Mouse (Mus musculus): ENCODE results near the gene Zfp14. TPM values are rescaled to one million over a fixed set of nuclear protein-coding genes. Genes with fewer than 3 reads are reported as not detected.

Zfp14 gene
- total RNA-seq, 2 experiments from 2014 or later = 3.5 to 4.1 TPM

GRCm38 (mm10) chr7:30030677-30031076 is 20.5 kb downstream of the Zfp14 start:
- DNase-seq (ENCODE audit: low spot score in 2 of 2) = no peak

GRCm38 (mm10) chr7:30028572-30028971 is 22.6 kb downstream of the Zfp14 start:
- DNase-seq (ENCODE audit: low spot score in 2 of 2) = no peak

GRCm38 (mm10) chr7:30027331-30027730 is 23.8 kb downstream of the Zfp14 start:
- DNase-seq (ENCODE audit: low spot score in 2 of 2) = no peak

- no peak for DNase-seq (ENCODE audit: low spot score in 2 of 2)
Observed at GRCm38 (mm10) chr7:30025358-30025757, 25.8 kb downstream of the Zfp14 start.

GRCm38 (mm10) chr7:30023800-30024199 is 27.4 kb downstream of the Zfp14 start:
- no peak for DNase-seq (ENCODE audit: low spot score in 2 of 2)

GRCm38 (mm10) chr7:30023324-30023723 is 27.9 kb downstream of the Zfp14 start:
- no peak for DNase-seq (ENCODE audit: low spot score in 2 of 2)

- no peak for DNase-seq (ENCODE audit: low spot score in 2 of 2)
Observed at GRCm38 (mm10) chr7:30019543-30019942, 31.6 kb downstream of the Zfp14 start.

- DNase-seq (ENCODE audit: low spot score in 2 of 2) = no peak
Observed at GRCm38 (mm10) chr7:30017226-30017625, 34.0 kb downstream of the Zfp14 start.

- DNase-seq (ENCODE audit: low spot score in 2 of 2) = peak in 1 of 2 experiments; percentile 24
Observed at GRCm38 (mm10) chr7:30012956-30013363, 38.2 kb downstream of the Zfp14 start.

- DNase-seq (ENCODE audit: low spot score in 2 of 2) = no peak
Observed at GRCm38 (mm10) chr7:30010551-30011195, 40.5 kb downstream of the Zfp14 start.

- no peak for DNase-seq (ENCODE audit: low spot score in 2 of 2)
Observed at GRCm38 (mm10) chr7:30009321-30010085, 41.7 kb downstream of the Zfp14 start.

GRCm38 (mm10) chr7:30008020-30008690 is 43.0 kb downstream of the Zfp14 start:
- DNase-seq (ENCODE audit: low spot score in 2 of 2) = no peak

GRCm38 (mm10) chr7:30007601-30008000 is 43.6 kb downstream of the Zfp14 start:
- no peak for DNase-seq (ENCODE audit: low spot score in 2 of 2)

GRCm38 (mm10) chr7:30000601-30001000 is 50.6 kb downstream of the Zfp14 start:
- DNase-seq (ENCODE audit: low spot score in 2 of 2) = no peak

- no peak for DNase-seq (ENCODE audit: low spot score in 2 of 2)
Observed at GRCm38 (mm10) chr7:29995134-29995533, 56.0 kb downstream of the Zfp14 start.

- no peak for DNase-seq (ENCODE audit: low spot score in 2 of 2)
Observed at GRCm38 (mm10) chr7:29993340-29993739, 57.8 kb downstream of the Zfp14 start.

GRCm38 (mm10) chr7:29992698-29993097 is 58.5 kb downstream of the Zfp14 start:
- DNase-seq (ENCODE audit: low spot score in 2 of 2) = no peak

GRCm38 (mm10) chr7:29989031-29989430 is 62.1 kb downstream of the Zfp14 start:
- DNase-seq (ENCODE audit: low spot score in 2 of 2) = no peak

- no peak for DNase-seq (ENCODE audit: low spot score in 2 of 2)
Observed at GRCm38 (mm10) chr7:29987551-29987950, 63.6 kb downstream of the Zfp14 start.

Measured in adrenal gland, postnatal 4 days (tissue).